Mouse (Mus musculus) liver, embryonic 14.5 days (tissue): ENCODE measurements around the gene Snx17.

Experiments used
- CTCF ChIP-seq: IDR thresholded peaks from 2 replicates; pipeline ENCODE4 v1.5.1; 2016; ENCODE audit warnings: antibody characterized with exemption, low read depth, control low read depth
- EP300 ChIP-seq: IDR thresholded peaks from 2 replicates; pipeline ENCODE4 v1.6.1; 2016; ENCODE audit warnings: antibody characterized with exemption, low read depth

DNA sequence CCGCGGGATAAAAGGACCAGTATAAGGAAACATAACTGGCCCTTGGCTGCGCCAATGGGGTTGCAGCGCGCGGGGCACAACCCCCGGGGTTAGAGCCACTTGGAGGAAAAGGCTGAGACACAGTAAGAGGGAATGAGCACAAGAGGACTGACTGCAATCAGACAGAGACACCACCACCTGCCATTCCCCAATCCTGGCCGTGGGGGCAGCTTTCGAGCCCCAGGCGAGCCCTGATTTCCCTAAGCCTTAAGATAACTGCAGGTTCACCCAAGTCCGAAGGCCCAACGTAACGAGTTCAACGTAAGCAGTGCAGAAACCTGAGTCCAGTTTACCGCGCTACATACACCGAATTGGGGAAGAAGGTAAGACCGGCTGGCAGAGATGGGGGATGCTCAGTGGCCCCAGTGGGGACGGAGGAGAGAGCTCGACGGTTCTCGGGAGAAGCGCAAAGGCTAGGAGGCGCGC, 13.7 kb upstream of the Snx17 start:
- TF ChIP-seq CTCF: no peak
- TF ChIP-seq EP300: no peak
